Mouse (Mus musculus) testis, adult 2 months (tissue): ENCODE results near the gene Cept1. TPM values are rescaled to one million over a fixed set of nuclear protein-coding genes. Genes with fewer than 3 reads are reported as not detected.

ENCODE experiments used
- H3K27ac ChIP-seq: fragments of 200-500 bp; 2 replicates; pipeline ENCODE4 v1.5.1; 2012; ENCODE audit warnings: low read depth, low read length; ENCODE audit not compliant: control insufficient read depth, insufficient read depth
- H3K27me3 ChIP-seq: fragments of 200-500 bp; 2 replicates; pipeline ENCODE4 v1.6.1; 2012; ENCODE audit warnings: mild to moderate bottlenecking, low read length, moderate library complexity; ENCODE audit not compliant: control insufficient read depth, insufficient read depth
- H3K36me3 ChIP-seq: fragments of 200-500 bp; 2 replicates; pipeline ENCODE4 v1.6.1; 2012; ENCODE audit warnings: mild to moderate bottlenecking, low read length; ENCODE audit not compliant: control insufficient read depth, insufficient read depth
- H3K4me1 ChIP-seq: fragments of 200-500 bp; 2 replicates; pipeline ENCODE4 v1.6.1; 2012; ENCODE audit warnings: low read length; ENCODE audit not compliant: control insufficient read depth, insufficient read depth
- H3K4me3 ChIP-seq: fragments of 200-500 bp; 2 replicates; pipeline ENCODE4 v1.5.1; 2012; ENCODE audit warnings: low read depth, mild to moderate bottlenecking, low read length, moderate library complexity, mixed read lengths; ENCODE audit not compliant: control insufficient read depth
- CTCF ChIP-seq: fragments of 200-500 bp; IDR thresholded peaks from 2 replicates; pipeline ENCODE4 v1.5.1; 2012; ENCODE audit warnings: low read depth, mild to moderate bottlenecking, inconsistent platforms, low read length, moderate library complexity; ENCODE audit not compliant: control insufficient read depth, insufficient read depth, insufficient replicate concordance
- POLR2A ChIP-seq: fragments of 200-500 bp; IDR thresholded peaks from 2 replicates; pipeline ENCODE4 v1.6.1; 2012; ENCODE audit warnings: low read depth, mild to moderate bottlenecking, inconsistent platforms, low read length, moderate library complexity; ENCODE audit not compliant: control insufficient read depth
- polyA plus RNA-seq: library from polyadenylated mRNA; depleted of rRNA; stranded (reverse); fragments of >200 nt; gene quantifications from 2 replicates; pipeline ENCODE4 v1.2.3, GENCODE M21; 2012

The Cept1 gene
- polyA plus RNA-seq, 1 experiment = 3.1 TPM

DNA sequence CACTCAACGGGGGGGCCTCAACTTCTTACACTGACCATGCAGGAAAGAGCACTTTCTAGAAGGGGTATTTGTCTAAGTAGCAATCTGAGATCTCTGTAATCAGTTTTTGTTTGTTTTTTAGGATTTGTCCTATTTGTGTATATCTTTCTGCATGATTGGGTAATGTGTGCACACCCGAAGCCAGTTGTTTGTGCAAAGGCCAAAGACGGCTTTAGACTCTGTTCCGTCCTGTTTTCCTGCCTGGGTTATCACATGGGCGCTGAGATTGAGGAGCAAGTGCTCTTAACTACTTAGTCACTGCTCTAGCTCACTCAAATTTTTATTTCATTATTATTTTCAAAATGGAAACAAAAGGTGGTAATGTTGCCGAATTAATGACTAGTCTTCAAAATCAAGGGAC lies 32.6 kb downstream of the Cept1 start:
- Histone ChIP-seq H3K4me1 (no peaks in the 10 kb centered on the region), H3K4me3 (no peak overlapping the region), H3K36me3 (no peaks in the 10 kb centered on the region), H3K27ac (no peak overlapping the region), H3K27me3 (no peaks in the 10 kb centered on the region)
- no peak for TF ChIP-seq CTCF

DNA sequence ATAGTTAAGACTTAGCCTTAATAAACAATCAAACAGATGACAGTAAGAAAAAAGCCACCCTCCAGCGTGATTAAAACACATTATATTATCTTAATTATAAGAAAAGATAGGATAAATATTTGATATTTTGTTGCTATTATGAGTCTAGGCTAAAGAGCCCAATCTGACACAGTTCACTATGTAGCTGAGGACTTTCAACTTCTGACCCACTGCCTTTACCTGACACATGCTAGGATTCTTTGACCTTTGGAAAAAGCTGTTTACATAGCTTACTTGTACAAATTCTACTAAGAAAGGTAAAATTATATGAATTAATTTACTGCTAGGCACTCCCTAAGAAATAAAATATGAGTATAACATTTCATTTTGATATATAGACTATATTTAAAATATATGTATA lies 36.9 kb downstream of the Cept1 start:
- H3K27ac ChIP-seq = no peak overlapping the region
- no peak for TF ChIP-seq CTCF
- TF ChIP-seq POLR2A = no peak
- H3K4me1 ChIP-seq = no peaks in the 10 kb centered on the region
- H3K36me3 ChIP-seq = no peaks in the 10 kb centered on the region
- no peaks in the 10 kb centered on the region for H3K27me3 ChIP-seq
- H3K4me3 ChIP-seq = no peak overlapping the region

DNA sequence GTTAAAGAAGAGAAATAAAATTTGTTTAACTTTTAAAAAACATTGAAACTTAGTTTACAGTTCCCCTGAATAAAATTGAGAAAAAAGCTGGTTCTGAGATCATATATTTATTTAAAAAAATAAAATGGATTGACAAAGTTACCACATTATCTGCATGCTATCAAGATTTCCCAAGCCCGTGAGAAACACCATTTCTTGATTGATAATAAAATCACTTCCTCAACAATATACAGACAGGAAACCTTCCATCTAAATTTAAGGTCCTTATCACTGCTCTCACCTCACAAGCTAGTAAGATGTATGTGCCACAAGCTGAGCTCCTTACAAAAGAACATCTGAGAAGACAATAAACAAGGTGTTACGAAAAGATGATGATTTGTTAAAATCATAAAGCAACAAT lies 44.7 kb downstream of the Cept1 start:
- H3K27me3 ChIP-seq = no peaks in the 10 kb centered on the region
- H3K4me3 ChIP-seq = no peak overlapping the region
- H3K27ac ChIP-seq = no peak overlapping the region
- H3K36me3 ChIP-seq = no peaks in the 10 kb centered on the region
- no peaks in the 10 kb centered on the region for H3K4me1 ChIP-seq
- no peak for TF ChIP-seq POLR2A
- no peak for TF ChIP-seq CTCF

DNA sequence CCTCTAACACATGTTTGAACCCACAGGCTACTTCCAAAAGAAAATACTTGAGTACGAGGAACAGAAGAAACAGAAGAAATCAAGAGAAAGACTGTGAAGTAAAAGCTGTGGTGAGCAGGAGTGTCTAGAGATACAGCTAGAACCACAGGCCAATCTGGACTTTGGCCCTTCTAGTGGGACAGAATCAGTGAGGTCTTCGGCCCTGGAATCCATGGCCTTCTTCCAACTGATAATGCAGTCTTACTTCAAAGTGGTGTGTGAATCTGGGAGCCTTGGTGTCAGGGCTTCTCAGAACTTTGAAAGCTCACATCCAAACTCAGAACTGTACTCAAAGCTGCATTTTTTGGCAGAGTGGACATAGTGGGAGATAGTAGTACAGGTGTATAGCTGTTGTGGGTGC lies 47.1 kb downstream of the Cept1 start:
- H3K36me3 ChIP-seq = no peaks in the 10 kb centered on the region
- no peak overlapping the region for H3K27ac ChIP-seq
- no peaks in the 10 kb centered on the region for H3K4me1 ChIP-seq
- no peaks in the 10 kb centered on the region for H3K27me3 ChIP-seq
- H3K4me3 ChIP-seq = no peak overlapping the region
- TF ChIP-seq POLR2A (no peak), CTCF (no peak)

DNA sequence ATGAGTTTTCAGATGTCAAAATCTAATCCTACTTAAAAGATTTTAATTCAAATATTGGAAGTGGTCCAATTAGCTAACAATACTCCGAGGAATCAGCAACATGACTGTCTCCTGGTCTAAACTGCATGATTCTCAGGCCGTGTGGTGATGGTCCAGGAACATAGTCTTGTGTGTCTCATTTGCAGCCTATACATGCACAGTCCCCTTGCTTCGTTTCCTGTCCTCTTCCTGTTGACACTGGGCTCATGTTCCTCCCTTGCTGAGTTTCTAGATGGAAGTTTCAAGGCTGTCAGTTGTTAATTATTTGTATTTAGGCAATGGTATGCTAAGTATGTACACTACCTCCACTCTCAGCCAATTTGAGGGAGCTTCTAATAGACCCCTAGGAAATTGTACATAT lies 50.6 kb downstream of the Cept1 start:
- Histone ChIP-seq H3K4me3 (no peak overlapping the region), H3K27me3 (no peaks in the 10 kb centered on the region), H3K4me1 (no peaks in the 10 kb centered on the region), H3K27ac (no peak overlapping the region), H3K36me3 (no peaks in the 10 kb centered on the region)
- TF ChIP-seq POLR2A = no peak
- TF ChIP-seq CTCF = no peak

DNA sequence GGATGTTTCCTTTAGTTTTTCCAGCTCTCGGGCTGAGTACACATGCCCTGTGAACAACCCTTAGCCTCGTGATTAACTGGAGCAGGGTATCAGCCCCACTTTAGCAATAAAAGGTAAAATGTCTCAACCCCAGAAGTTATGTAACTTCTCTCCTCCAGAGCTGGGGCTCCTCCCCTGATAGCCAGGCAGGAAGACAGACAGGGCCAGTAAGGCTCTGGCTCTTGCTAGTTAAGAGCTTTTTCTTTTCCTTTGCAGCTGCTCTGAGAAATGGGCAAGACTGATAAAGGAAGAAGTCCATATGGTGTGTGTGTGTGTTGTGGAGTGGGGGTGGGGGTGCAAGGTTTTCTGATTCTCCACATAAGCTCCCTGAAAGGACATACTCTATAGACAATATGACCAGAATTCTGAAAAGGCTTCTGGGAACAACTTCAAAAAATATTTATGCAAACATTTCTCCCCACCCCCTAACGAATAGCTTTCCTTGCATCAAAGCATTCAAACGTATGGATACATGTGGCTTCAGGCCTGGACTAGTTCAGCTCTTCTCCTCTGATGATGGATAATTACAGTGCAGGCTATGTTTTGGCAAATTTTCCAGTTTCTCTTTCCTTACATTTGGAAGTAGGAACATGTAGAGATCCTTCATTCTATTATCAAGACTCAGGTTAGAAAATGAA lies 51.4 kb downstream of the Cept1 start:
- H3K4me3 ChIP-seq = no peak overlapping the region
- H3K27ac ChIP-seq = no peak overlapping the region
- TF ChIP-seq CTCF = no peak
- TF ChIP-seq POLR2A = no peak
- H3K36me3 ChIP-seq = no peaks in the 10 kb centered on the region
- no peaks in the 10 kb centered on the region for H3K4me1 ChIP-seq
- H3K27me3 ChIP-seq = no peaks in the 10 kb centered on the region

DNA sequence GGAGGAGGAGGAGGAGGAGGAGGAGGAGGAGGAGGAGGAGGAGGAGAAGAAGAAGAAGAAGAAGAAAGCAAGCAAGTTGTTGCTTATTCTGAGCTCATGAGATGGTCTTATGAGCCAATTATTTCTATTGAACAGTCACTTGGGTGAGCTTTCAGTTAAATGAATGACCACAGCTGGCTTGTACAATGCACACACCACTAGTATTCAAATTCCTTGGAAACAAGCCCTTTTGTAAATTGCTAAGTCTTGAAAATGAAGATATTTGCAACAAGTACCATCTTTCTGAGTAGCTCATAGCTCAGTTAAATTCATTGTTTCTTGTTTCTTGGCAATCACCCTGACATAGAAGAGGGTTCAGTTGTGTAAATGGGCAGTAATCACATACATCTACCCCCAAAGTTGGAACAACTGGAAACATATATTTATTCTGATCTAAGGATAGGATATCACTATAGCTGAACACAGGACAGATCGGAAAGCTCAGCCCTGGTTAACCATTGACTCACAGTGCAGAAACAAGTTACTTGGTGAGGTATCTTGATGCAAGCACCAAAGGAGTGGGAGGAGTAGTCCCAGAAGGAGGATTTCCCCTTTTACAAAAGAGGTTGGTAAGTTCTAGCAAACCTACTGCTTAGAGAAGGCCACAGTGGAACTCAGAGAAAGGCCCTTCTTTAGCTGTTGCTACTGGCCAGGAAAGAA lies 52.1 kb downstream of the Cept1 start:
- Histone ChIP-seq H3K27ac (no peak overlapping the region), H3K4me1 (no peaks in the 10 kb centered on the region), H3K36me3 (no peaks in the 10 kb centered on the region), H3K4me3 (no peak overlapping the region), H3K27me3 (no peaks in the 10 kb centered on the region)
- TF ChIP-seq CTCF (no peak), POLR2A (no peak)
